Mouse (Mus musculus): ENCODE results near the gene Pou2f3. TPM values are rescaled to one million over a fixed set of nuclear protein-coding genes. Genes with fewer than 3 reads are reported as not detected.
"Not testable (repeated sequence)": the region's sequence is repeated elsewhere in the genome, so short reads cannot be mapped to it uniquely, and the experiment has no call there.

The Pou2f3 gene
- polyA plus RNA-seq, 1 experiment from 2014 or later: not detected

- Histone ChIP-seq H3K27ac (no peak overlapping the region), H3K4me1 (replicated peaks) (0 out of 2 replicates have a peak, but pooled peaks cover 5% of the 10 kb centered on the region), H3K4me3 (no peak overlapping the region), H3K27me3 (no peaks in the 10 kb centered on the region), H3K9me3 (no peaks in the 10 kb centered on the region), H3K36me3 (no peaks in the 10 kb centered on the region), H3K4me2 (no peak overlapping the region), H3K9ac (no peak overlapping the region)
- no peak for ATAC-seq (ENCODE audit: low FRiP score)
- WGBS: 73% methylated on average over 9 of the region's 9 CpGs
These were observed 59.2 kb downstream of the Pou2f3 start for GRCm38 (mm10) chr9:43150957-43151356.

GRCm38 (mm10) chr9:43150075-43150474 is 60.1 kb downstream of the Pou2f3 start:
- Histone ChIP-seq H3K36me3 (no peaks in the 10 kb centered on the region), H3K4me3 (no peak overlapping the region), H3K27me3 (no peaks in the 10 kb centered on the region), H3K4me2 (no peak overlapping the region), H3K4me1 (replicated peaks) (0 out of 2 replicates have a peak, but pooled peaks cover 5% of the 10 kb centered on the region), H3K9me3 (no peaks in the 10 kb centered on the region), H3K9ac (no peak overlapping the region), H3K27ac (no peak overlapping the region)
- ATAC-seq (ENCODE audit: low FRiP score): no peak
- 68% methylated on average over 10 of the region's 10 CpGs for WGBS

GRCm38 (mm10) chr9:43149498-43149897 is 60.7 kb downstream of the Pou2f3 start:
- Histone ChIP-seq H3K36me3 (no peaks in the 10 kb centered on the region), H3K4me1 (replicated peaks) (0 out of 2 replicates have a peak, but pooled peaks cover 5% of the 10 kb centered on the region), H3K4me2 (no peak overlapping the region), H3K9me3 (no peaks in the 10 kb centered on the region), H3K4me3 (no peak overlapping the region), H3K27ac (no peak overlapping the region), H3K27me3 (no peaks in the 10 kb centered on the region), H3K9ac (no peak overlapping the region)
- no peak for ATAC-seq (ENCODE audit: low FRiP score)
- 87% methylated on average over 3 of the region's 3 CpGs for WGBS

- H3K9me3 ChIP-seq: no peaks in the 10 kb centered on the region
- WGBS: 89% methylated on average over 4 of the region's 4 CpGs
- no peaks in the 10 kb centered on the region for H3K27me3 ChIP-seq
- 0 out of 2 replicates have a peak, but pooled peaks cover under 1% of the 10 kb centered on the region for H3K4me1 ChIP-seq (replicated peaks)
- H3K36me3 ChIP-seq: no peaks in the 10 kb centered on the region
- H3K4me2 ChIP-seq: no peak overlapping the region
- no peak overlapping the region for H3K9ac ChIP-seq
- no peak overlapping the region for H3K27ac ChIP-seq
- H3K4me3 ChIP-seq: no peak overlapping the region
- no peak for ATAC-seq (ENCODE audit: low FRiP score)
These were observed 65.0 kb downstream of the Pou2f3 start for GRCm38 (mm10) chr9:43145196-43145595.

GRCm38 (mm10) chr9:43144206-43144810 is 65.9 kb downstream of the Pou2f3 start:
- Histone ChIP-seq H3K4me1 (replicated peaks) (no peaks in the 10 kb centered on the region), H3K9ac (no peak overlapping the region), H3K4me3 (no peak overlapping the region), H3K27ac (no peak overlapping the region), H3K27me3 (no peaks in the 10 kb centered on the region), H3K4me2 (no peak overlapping the region), H3K36me3 (no peaks in the 10 kb centered on the region), H3K9me3 (no peaks in the 10 kb centered on the region)
- WGBS: 79% methylated on average over 12 of the region's 12 CpGs
- no peak for ATAC-seq (ENCODE audit: low FRiP score)

GRCm38 (mm10) chr9:43141839-43142238 is 68.3 kb downstream of the Pou2f3 start:
- Histone ChIP-seq H3K27me3 (no peaks in the 10 kb centered on the region), H3K4me1 (replicated peaks) (no peaks in the 10 kb centered on the region), H3K27ac (no peak overlapping the region), H3K4me3 (no peak overlapping the region), H3K4me2 (no peak overlapping the region), H3K9me3 (no peaks in the 10 kb centered on the region), H3K9ac (no peak overlapping the region), H3K36me3 (no peaks in the 10 kb centered on the region)
- WGBS: 8% methylated on average over 4 of the region's 4 CpGs
- ATAC-seq (ENCODE audit: low FRiP score): no peak

GRCm38 (mm10) chr9:43133525-43133924 is 76.6 kb downstream of the Pou2f3 start:
- Histone ChIP-seq H3K4me1 (replicated peaks) (0 out of 2 replicates have a peak, but pooled peaks cover 9% of the 10 kb centered on the region), H3K36me3 (no peaks in the 10 kb centered on the region), H3K27ac (no peak overlapping the region), H3K9me3 (no peaks in the 10 kb centered on the region), H3K4me3 (no peak overlapping the region), H3K9ac (no peak overlapping the region), H3K4me2 (no peak overlapping the region), H3K27me3 (no peaks in the 10 kb centered on the region)
- no peak for ATAC-seq (ENCODE audit: low FRiP score)
- WGBS: 87% methylated on average over 3 of the region's 3 CpGs

GRCm38 (mm10) chr9:43132380-43132779 is 77.8 kb downstream of the Pou2f3 start:
- Histone ChIP-seq H3K4me3 (no peak overlapping the region), H3K4me1 (replicated peaks) (0 out of 2 replicates have a peak, but pooled peaks cover 9% of the 10 kb centered on the region), H3K27me3 (no peaks in the 10 kb centered on the region), H3K9ac (no peak overlapping the region), H3K36me3 (no peaks in the 10 kb centered on the region), H3K4me2 (no peak overlapping the region), H3K9me3 (no peaks in the 10 kb centered on the region), H3K27ac (no peak overlapping the region)
- ATAC-seq (ENCODE audit: low FRiP score): no peak
- 45% methylated on average over 4 of the region's 4 CpGs for WGBS

GRCm38 (mm10) chr9:43131940-43132339 is 78.2 kb downstream of the Pou2f3 start:
- Histone ChIP-seq H3K4me1 (replicated peaks) (0 out of 2 replicates have a peak, but pooled peaks cover 9% of the 10 kb centered on the region), H3K4me2 (no peak overlapping the region), H3K27ac (no peak overlapping the region), H3K27me3 (no peaks in the 10 kb centered on the region), H3K4me3 (no peak overlapping the region), H3K9ac (no peak overlapping the region), H3K36me3 (no peaks in the 10 kb centered on the region), H3K9me3 (no peaks in the 10 kb centered on the region)
- ATAC-seq (ENCODE audit: low FRiP score): no peak
- 77% methylated on average over 5 of the region's 5 CpGs for WGBS

GRCm38 (mm10) chr9:43130684-43131083 is 79.5 kb downstream of the Pou2f3 start:
- H3K4me2 ChIP-seq: no peak overlapping the region
- no peak overlapping the region for H3K4me3 ChIP-seq
- H3K9me3 ChIP-seq: no peaks in the 10 kb centered on the region
- no peaks in the 10 kb centered on the region for H3K27me3 ChIP-seq
- H3K27ac ChIP-seq: no peak overlapping the region
- H3K9ac ChIP-seq: no peak overlapping the region
- no peak for ATAC-seq (ENCODE audit: low FRiP score)
- 0 out of 2 replicates have a peak, but pooled peaks cover 9% of the 10 kb centered on the region for H3K4me1 ChIP-seq (replicated peaks)
- H3K36me3 ChIP-seq: no peaks in the 10 kb centered on the region
- 99% methylated on average over 2 of the region's 2 CpGs for WGBS

GRCm38 (mm10) chr9:43127101-43127787 is 82.9 kb downstream of the Pou2f3 start:
- 70% methylated on average over 10 of the region's 10 CpGs for WGBS
- no peak overlapping the region for H3K27ac ChIP-seq

GRCm38 (mm10) chr9:43122379-43122778 is 87.8 kb downstream of the Pou2f3 start:
- Histone ChIP-seq H3K27ac (no peak overlapping the region), H3K9ac (no peak overlapping the region), H3K27me3 (no peaks in the 10 kb centered on the region), H3K4me2 (no peak overlapping the region), H3K4me3 (no peak overlapping the region), H3K4me1 (replicated peaks) (no peaks in the 10 kb centered on the region), H3K9me3 (no peaks in the 10 kb centered on the region), H3K36me3 (no peaks in the 10 kb centered on the region)
- WGBS: 55% methylated on average over 1 of the region's 1 CpGs
- no peak for ATAC-seq (ENCODE audit: low FRiP score)

More at GRCm38 (mm10) chr9:43127101-43127787, 82.9 kb downstream of the Pou2f3 start:
- Histone ChIP-seq H3K4me1 (replicated peaks) (0 out of 2 replicates have a peak, but pooled peaks cover 9% of the 10 kb centered on the region), H3K4me2 (no peak overlapping the region), H3K9ac (no peak overlapping the region), H3K27me3 (no peaks in the 10 kb centered on the region), H3K36me3 (no peaks in the 10 kb centered on the region), H3K9me3 (no peaks in the 10 kb centered on the region), H3K4me3 (no peak overlapping the region)
- ATAC-seq (ENCODE audit: low FRiP score): no peak

GRCm38 (mm10) chr9:43121948-43122347 is 88.2 kb downstream of the Pou2f3 start:
- H3K4me3 ChIP-seq; H3K36me3 ChIP-seq; H3K9me3 ChIP-seq; H3K9ac ChIP-seq; H3K4me1 ChIP-seq (replicated peaks); H3K4me2 ChIP-seq; H3K27me3 ChIP-seq; H3K27ac ChIP-seq; ATAC-seq (ENCODE audit: low FRiP score): not testable (repeated sequence)
- WGBS: 98% methylated on average over 2 of the region's 2 CpGs

All from hindbrain, embryonic 13.5 days (tissue).